Mouse (Mus musculus) frontal cortex, postnatal 10 days (tissue): Measurements from ENCODE around the gene Trmt2b.
"Not testable (repeated sequence)": the region's sequence is repeated elsewhere in the genome, so short reads cannot be mapped to it uniquely, and the experiment has no call there.

Experiments used
- DNase-seq, 2 experiments: peaks; one replicate each; pipeline ENCODE4 v3.0.0; 2022; ENCODE audit warnings: low spot score in 2 of 2, mixed read lengths in 1 of 2

Trmt2b gene

GRCm38 (mm10) chrX:134276275-134277160 is at the start of gene Trmt2b:
Gene Trmt2b (minus strand): TSS chrX:134276984.
- DNase-seq = peak; percentile 15 to 37

GRCm38 (mm10) chrX:134319153-134319932 is 42.6 kb upstream of the Trmt2b start:
- peak in 1 of 2 experiments; percentile 7 for DNase-seq

GRCm38 (mm10) chrX:134311193-134311592 is 34.4 kb upstream of the Trmt2b start:
- DNase-seq = not testable (repeated sequence)

- DNase-seq = no peak
Measured at GRCm38 (mm10) chrX:134308275-134308634, 31.5 kb upstream of the Trmt2b start.

- DNase-seq = peak; percentile 73 to 83
Measured at GRCm38 (mm10) chrX:134307534-134308274, 30.9 kb upstream of the Trmt2b start, which contains the start of gene Cenpi. Gene Cenpi (plus strand): TSS chrX:134308084.

- DNase-seq = no peak
Measured at GRCm38 (mm10) chrX:134303287-134303686, 26.5 kb upstream of the Trmt2b start.

- DNase-seq = no peak
Measured at GRCm38 (mm10) chrX:134300219-134300618, 23.4 kb upstream of the Trmt2b start.

GRCm38 (mm10) chrX:134297195-134297594 is 20.4 kb upstream of the Trmt2b start:
- DNase-seq = no peak

- no peak for DNase-seq
Measured at GRCm38 (mm10) chrX:134296737-134297136, 20.0 kb upstream of the Trmt2b start.

GRCm38 (mm10) chrX:134296301-134296700 is 19.5 kb upstream of the Trmt2b start:
- DNase-seq = peak; percentile 20

GRCm38 (mm10) chrX:134287305-134287704 is 10.5 kb upstream of the Trmt2b start:
- DNase-seq = no peak

- no peak for DNase-seq
Measured at GRCm38 (mm10) chrX:134285791-134286190, 9.0 kb upstream of the Trmt2b start.

GRCm38 (mm10) chrX:134285102-134285501 is 8.3 kb upstream of the Trmt2b start:
- DNase-seq = no peak

GRCm38 (mm10) chrX:134280531-134280930 is 3.7 kb upstream of the Trmt2b start:
- DNase-seq = no peak

GRCm38 (mm10) chrX:134275715-134276114 is 1.1 kb downstream of the Trmt2b start:
- no peak for DNase-seq

- no peak for DNase-seq
Measured at GRCm38 (mm10) chrX:134262129-134262528, 14.7 kb downstream of the Trmt2b start.

- no peak for DNase-seq
Measured at GRCm38 (mm10) chrX:134261191-134261590, 15.6 kb downstream of the Trmt2b start.

- DNase-seq = no peak
Measured at GRCm38 (mm10) chrX:134248202-134248601, 28.6 kb downstream of the Trmt2b start.

GRCm38 (mm10) chrX:134245946-134246345 is 30.8 kb downstream of the Trmt2b start:
- DNase-seq = no peak

GRCm38 (mm10) chrX:134238266-134238665 is 38.5 kb downstream of the Trmt2b start:
- DNase-seq = no peak

GRCm38 (mm10) chrX:134233048-134233447 is 43.7 kb downstream of the Trmt2b start:
- no peak for DNase-seq

GRCm38 (mm10) chrX:134221856-134222255 is 54.9 kb downstream of the Trmt2b start, which contains the start of gene Nox1:
Gene Nox1 (minus strand): TSS chrX:134221956.
- no peak for DNase-seq
